ENCODE assay signal across 22 mouse cellular contexts in the genomic region with DNA sequence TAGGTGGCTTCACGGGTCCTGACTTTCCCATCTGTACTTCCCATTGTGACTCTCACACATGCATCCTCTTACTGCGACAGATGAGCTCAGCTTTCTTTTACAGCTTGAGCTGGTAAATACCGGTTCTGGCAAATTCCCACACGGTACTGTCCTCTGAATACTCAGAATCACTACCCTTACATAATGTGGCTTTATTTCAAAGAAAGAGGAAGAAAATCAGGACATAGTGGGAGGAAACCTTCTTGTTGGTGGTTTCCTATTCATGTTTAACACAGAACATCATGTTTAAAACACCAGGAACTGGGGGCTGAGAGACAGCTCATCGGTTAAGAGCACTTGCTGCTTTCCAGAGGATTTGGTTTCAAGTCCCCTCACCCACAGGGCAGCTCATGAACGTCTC.
DNase-seq lines count a peak whose midpoint lies in the region; ATAC-seq and TF ChIP-seq lines count a peak whose summit lies in the region.
"Had no signal": no experiment of that assay in that cellular context is flagged by ENCODE, and none has a peak within 500 bp of the region (broad histone marks: within the 10 kb centered on the region; RNA-seq: fewer than 3 reads in every experiment).

No protein-coding gene starts in this region.

- ATAC-seq in granulocyte monocyte progenitor cell, adult 5-6 weeks (replicated peaks; ENCODE audit: poor library complexity, severe bottlenecking) = peak; percentile 62
- ATAC-seq: forebrain, embryonic 13.5 days; liver, postnatal 0 days; midbrain, embryonic 13.5 days had no signal

- no peaks in the 10 kb centered on the region for H3K27me3 ChIP-seq in limb, embryonic 10.5 days (ENCODE audit: low read depth, poor library complexity, severe bottlenecking)
- H3K27me3 ChIP-seq: forebrain, embryonic 13.5 days; midbrain, embryonic 13.5 days had no signal

- WGBS in limb, embryonic 10.5 days = 74% methylated on average over 6 of the region's 6 CpGs

- no peak overlapping the region for H3K4me3 ChIP-seq in layer of hippocampus, adult 2 months
- no peak overlapping the region for H3K4me3 ChIP-seq in limb, embryonic 10.5 days
- H3K4me3 ChIP-seq: erythroblast, embryonic 14.5 days; forebrain, embryonic 13.5 days; heart, adult 2 months; midbrain, embryonic 13.5 days; myocyte had no signal

- peak in 1 of 2 experiments; percentile 46 for DNase-seq in layer of hippocampus, adult 2 months (ENCODE audit: low spot score in 2 of 2)
- DNase-seq in layer of hippocampus, adult 9-10 months (ENCODE audit: low spot score) = no peak
- peak; percentile 21 for DNase-seq in lung, postnatal 25 days (ENCODE audit: low spot score)
- DNase-seq in lung, postnatal 4 days = no peak
- DNase-seq in 416B (ENCODE audit: low read depth) = peak; percentile 26
- DNase-seq in limb, embryonic 10.5 days (ENCODE audit: low spot score) = no peak
- DNase-seq: adrenal gland, postnatal 25 days; B cell, adult 2 months; cerebellum, adult 2 months; cerebellum, postnatal 36 days; gastrocnemius, postnatal 14 days; heart, adult 2 months; heart, postnatal 4 days; kidney, adult 11 months; liver, postnatal 0 days; retina, postnatal 1 day; thymus, adult 2 months had no signal

- H3K4me1 ChIP-seq in limb, embryonic 10.5 days = no peaks in the 10 kb centered on the region

- H3K36me3 ChIP-seq in limb, embryonic 10.5 days = no peaks in the 10 kb centered on the region
- H3K36me3 ChIP-seq: midbrain, embryonic 13.5 days had no signal

- no peaks in the 10 kb centered on the region for H3K9me3 ChIP-seq in limb, embryonic 10.5 days (replicated peaks)
- H3K9me3 ChIP-seq: forebrain, embryonic 13.5 days; midbrain, embryonic 13.5 days had no signal

- no peak for TF ChIP-seq CTCF in layer of hippocampus, adult 2 months (conservative IDR thresholded peaks at IDR 0.05)

- H3K27ac ChIP-seq in layer of hippocampus, adult 2 months = peak overlapping the region; percentile 69
- no peak overlapping the region for H3K27ac ChIP-seq in limb, embryonic 10.5 days
- H3K27ac ChIP-seq: forebrain, embryonic 13.5 days; heart, adult 2 months; midbrain, embryonic 13.5 days had no signal

Comparison
In these comparisons a context has a peak if more than half of its experiments do, and no peak if none do; other contexts are left out.
1. DNase-seq: peak in lung, postnatal 25 days (single experiment) and 416B (single experiment); none in layer of hippocampus, adult 9-10 months (single experiment), lung, postnatal 4 days (0 of 2) and limb, embryonic 10.5 days (single experiment).